Mouse (Mus musculus) ES-E14 (cell line): ENCODE results near the gene Naga.

Source experiments
- CHD2 ChIP-seq: IDR thresholded peaks from 2 replicates; pipeline ENCODE4 v1.6.1; 2014; ENCODE audit warnings: mild to moderate bottlenecking, low read depth, low read length, inconsistent platforms
- MAFK ChIP-seq: IDR thresholded peaks from 2 replicates; pipeline ENCODE4 v1.6.1; 2014; ENCODE audit warnings: mild to moderate bottlenecking, low read depth, low read length, inconsistent platforms; ENCODE audit not compliant: insufficient read depth
- ZNF384 ChIP-seq: IDR thresholded peaks from 2 replicates; pipeline ENCODE4 v1.6.1; 2012; ENCODE audit warnings: low read depth, low read length, inconsistent platforms

GRCm38 (mm10) chr15:82307107-82307506 lies 31.6 kb downstream of the Naga start:
- TF ChIP-seq MAFK, result no peak
- TF ChIP-seq CHD2, result no peak
- TF ChIP-seq ZNF384, result no peak
